Mouse (Mus musculus) spleen, adult 12 weeks (tissue): ENCODE measurements around the gene Sirpa.

Experiments used
- DNase-seq: peaks from one replicate; pipeline ENCODE4 v3.0.0; 2022; ENCODE audit warnings: low spot score

Sirpa gene

GRCm38 (mm10) chr2:129606269-129606668 is 13.6 kb downstream of the Sirpa start:
- DNase-seq, result no peak

DNA sequence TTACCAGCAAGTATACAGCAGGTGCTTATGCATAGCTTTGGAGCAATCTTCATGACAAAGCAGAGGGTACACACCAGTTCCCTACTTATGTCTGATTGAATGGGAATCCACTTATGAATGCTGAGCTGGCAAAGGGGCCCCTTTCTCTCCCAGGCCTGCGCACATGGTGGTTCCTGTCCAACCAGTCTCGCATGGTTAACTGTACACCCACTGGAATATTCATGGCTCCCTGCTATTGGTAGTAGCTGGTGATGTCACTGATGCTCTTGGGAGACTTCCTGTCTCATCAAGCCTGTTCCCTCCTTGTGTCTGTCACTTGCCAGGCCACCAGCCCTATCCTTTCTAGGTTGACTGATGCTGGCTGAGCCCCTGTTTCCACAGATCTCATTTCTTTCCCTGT is 14.3 kb downstream of the Sirpa start:
- no peak for DNase-seq

DNA sequence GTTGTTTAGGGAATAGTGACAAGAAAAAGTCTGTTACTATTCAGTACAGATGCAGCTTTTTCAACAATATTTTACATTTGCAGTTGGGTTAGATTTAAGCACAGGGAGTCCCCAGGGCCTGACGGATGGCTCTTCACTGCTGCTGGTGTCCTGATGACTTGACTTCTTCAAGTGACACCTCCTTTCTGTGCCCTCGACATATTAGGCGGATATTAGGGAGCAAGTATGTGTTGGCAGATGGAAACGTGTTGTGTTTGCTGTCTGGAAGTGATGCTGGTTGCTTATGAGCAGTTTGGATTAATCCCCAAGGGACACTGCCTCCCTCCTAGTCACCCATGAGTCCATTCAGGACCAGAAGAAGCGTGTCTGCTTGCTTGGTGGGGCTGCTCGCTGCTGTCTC is 21.3 kb downstream of the Sirpa start:
- no peak for DNase-seq

DNA sequence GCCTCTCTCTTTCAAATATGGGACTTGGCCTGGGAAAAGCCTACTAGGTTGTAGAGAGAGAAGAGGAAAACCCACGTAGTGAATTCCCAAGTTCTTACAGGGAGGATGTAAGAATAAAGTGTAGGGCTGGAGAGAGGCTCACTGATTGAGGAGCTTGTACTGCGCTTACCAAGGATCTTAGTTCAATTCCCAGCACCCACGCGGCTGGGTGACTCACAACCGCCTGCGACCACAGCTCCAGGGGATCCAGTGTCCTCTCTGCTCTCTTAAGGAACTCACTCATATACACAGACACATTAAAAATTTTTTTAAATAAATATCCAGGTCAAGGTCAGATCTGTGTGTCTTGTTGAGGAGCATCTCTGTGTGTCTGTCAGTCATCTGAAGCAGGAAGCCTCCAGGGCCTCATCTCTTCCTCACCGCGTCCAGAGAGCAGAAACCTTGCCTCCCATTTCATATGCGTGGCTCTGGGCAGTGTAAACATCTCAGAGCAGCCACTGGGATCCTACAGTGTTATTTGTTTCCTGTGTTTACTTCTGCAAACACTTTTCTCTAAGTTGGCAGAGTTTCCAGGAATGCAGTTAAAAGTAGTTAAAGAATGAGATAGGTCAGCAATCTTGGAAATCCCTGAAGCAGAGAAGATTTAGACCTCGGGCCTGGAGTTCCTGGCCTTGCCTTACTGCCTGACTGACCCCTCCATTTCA is 22.0 kb downstream of the Sirpa start:
- no peak for DNase-seq

DNA sequence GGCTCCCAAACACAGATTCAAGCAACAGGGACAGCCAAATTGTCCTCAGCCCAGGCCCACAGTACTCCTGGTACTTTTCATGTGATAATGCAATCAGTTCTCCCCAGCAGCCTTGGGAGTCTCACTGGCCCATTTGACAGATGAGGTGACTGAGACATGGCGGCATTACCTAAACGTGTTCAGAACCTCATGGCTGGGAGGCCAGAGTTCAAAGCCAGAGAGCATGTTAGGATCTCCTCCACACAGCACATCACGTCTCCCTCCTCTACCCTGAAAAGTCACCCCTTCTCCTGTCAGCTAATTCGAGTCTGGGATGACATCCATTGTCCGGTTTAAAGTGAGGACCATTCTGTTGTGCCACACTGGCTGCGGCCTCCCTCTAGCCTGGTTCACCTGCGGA is 27.5 kb downstream of the Sirpa start:
- DNase-seq, result no peak

DNA sequence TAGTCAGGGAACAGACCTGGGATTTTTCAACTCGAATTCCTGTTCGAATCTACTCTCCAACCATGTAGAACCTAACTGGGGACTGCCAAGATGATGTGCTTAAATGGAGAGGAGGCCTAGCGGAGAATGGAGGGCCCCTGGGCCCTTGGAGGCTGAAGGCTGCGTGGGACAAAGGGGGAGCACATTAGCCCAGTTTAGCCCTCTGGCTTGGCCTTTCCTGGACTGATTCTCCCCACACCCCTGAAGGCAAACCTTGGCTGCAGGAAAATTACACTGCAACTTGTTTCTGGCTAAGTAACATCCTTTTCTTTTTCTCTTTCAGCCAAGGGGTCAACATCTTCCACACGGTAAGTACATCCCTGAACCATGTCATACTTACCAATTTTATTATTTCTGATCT is 28.2 kb downstream of the Sirpa start:
- DNase-seq, result no peak

GRCm38 (mm10) chr2:129621654-129622490 is 29.2 kb downstream of the Sirpa start:
- no peak for DNase-seq

GRCm38 (mm10) chr2:129622918-129623317 is 30.3 kb downstream of the Sirpa start:
- DNase-seq, result no peak

GRCm38 (mm10) chr2:129623771-129624170 is 31.1 kb downstream of the Sirpa start:
- DNase-seq, result no peak

DNA sequence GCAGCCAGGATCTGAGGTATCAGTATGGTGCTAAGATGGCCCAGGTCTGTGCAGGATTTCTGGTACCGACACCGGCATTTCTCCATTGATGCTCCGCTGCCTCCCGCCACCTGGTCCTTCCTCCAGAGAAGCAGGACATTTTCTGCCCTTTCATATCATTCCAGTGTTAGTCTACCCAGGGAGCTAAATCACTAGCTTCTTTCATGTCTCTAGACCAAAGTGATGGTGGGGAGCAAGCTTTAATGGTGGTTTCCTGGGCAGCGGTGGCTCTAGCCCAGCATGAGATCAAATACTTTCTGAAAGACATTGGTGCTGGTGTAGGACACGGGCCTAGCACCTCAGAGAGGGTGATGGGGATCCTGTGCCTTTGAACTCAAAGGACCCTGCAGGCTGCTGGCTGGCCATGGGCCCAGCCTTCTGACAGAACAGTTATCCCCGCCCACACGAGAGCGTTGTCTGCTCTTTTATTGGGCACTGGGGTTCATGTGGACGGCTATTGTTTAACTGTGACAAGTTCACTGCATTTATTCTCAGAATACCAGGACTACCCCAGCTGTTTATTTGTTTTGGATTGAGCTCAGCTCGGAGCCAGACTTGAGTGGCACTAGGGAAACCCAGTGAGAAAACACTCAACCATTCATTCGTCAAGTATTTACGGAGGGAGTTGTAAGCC is 31.7 kb downstream of the Sirpa start:
- no peak for DNase-seq

- no peak for DNase-seq
These were observed 32.3 kb downstream of the Sirpa start for GRCm38 (mm10) chr2:129624956-129625355.

GRCm38 (mm10) chr2:129625845-129626244 is 33.2 kb downstream of the Sirpa start:
- DNase-seq, result no peak

- DNase-seq, result no peak
These were observed 34.0 kb downstream of the Sirpa start for GRCm38 (mm10) chr2:129626621-129627061.

DNA sequence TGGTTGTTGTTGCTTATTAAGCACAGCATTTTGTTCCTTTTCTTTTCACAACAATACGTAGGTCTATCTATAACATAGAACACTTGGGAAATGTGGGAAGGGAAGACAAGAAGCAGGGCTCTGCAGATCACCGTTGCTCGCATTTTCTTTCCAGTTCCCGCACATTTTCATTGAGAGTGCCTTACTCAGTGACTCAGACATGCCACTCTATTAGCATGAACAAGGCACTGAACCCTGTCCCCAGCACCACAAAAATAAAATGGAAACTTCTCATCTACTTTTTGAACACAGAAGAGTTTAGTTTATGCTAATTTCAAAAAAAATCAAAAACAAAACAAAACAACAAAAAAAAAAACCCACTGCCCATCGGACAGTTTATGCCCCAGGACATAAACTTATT is 34.5 kb downstream of the Sirpa start:
- DNase-seq, result no peak

DNA sequence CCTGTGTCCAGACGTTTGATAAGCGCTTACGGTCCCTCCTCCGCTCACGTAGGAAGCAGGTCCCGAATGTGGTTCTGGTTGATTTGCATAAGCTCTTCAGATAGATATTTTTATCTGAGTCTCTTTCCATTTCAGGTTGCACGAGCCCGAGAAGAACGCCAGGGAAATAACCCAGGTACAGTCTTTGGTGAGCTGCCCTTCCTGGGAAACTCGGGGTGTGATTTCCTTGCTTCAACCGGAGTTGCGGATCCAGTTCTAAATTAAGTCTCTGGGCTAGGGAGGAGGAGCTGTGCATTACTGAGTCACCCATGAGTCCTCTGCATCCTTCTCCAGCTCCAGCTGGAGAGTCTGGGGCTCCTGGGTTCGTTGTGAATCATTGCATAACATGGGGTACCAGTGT is 35.2 kb downstream of the Sirpa start:
- DNase-seq, result no peak

DNA sequence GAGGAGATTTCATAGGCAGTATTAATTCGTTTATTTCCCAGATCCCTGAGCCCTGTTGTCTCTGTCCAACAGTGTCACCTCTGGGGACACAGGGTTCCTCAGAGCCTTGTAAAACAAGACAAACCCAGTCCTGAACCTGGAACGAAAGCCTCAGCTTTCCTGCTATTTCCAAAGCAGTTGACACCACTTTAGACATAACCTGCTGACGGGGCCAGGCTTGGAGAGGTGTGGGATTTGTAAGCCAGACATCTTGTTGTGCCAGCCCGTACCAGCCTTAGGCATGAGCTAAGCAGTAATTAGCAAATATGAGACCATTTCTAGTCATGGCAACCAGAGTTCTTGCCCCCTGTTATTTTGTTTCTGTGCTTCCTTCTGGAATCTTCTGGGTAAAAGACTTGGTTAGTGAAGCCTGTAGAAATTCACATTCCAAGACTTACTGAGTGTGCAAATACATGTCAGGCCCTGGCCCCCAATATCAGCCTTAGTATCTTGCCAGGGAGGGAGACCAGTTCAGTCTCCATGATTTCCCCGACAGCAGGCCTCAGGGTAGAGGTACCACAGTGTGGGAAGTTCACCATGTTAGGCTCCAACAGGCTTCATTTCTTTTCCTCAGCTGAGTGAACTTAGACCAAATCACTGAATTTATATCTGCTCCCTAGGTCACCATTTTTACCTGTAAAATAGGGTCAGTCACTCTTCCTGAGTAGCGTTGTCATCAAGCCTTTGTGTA is 36.0 kb downstream of the Sirpa start:
- no peak for DNase-seq

GRCm38 (mm10) chr2:129629786-129630531 is 37.3 kb downstream of the Sirpa start:
- no peak for DNase-seq

GRCm38 (mm10) chr2:129630532-129630886 is 37.9 kb downstream of the Sirpa start:
- no peak for DNase-seq

- no peak for DNase-seq
These were observed 38.5 kb downstream of the Sirpa start for GRCm38 (mm10) chr2:129630978-129631660.

- no peak for DNase-seq
These were observed 39.7 kb downstream of the Sirpa start for GRCm38 (mm10) chr2:129632324-129632723.
